Mouse (Mus musculus) liver, postnatal 0 days (tissue): ENCODE results near the gene Trim9. TPM values are rescaled to one million over a fixed set of nuclear protein-coding genes. Genes with fewer than 3 reads are reported as not detected.

Experiments used
- ATAC-seq: fragments of 200-750 bp; cut with Nextera tagmentation; 2 replicates; pipeline ENCODE4 v1.8.0; 2017; ENCODE audit warnings: mild to moderate bottlenecking, moderate library complexity
- DNase-seq: peaks from one replicate; pipeline ENCODE4 v3.0.0-alpha.2; 2016
- H3K27ac ChIP-seq: fragments of 300-500 bp; sonication (generic); 2 replicates; pipeline ENCODE4 v1.5.1; 2014; ENCODE audit warnings: antibody characterized with exemption, moderate library complexity, mild to moderate bottlenecking, low read depth
- H3K27me3 ChIP-seq: fragments of 300-500 bp; sonication (generic); 2 replicates; pipeline ENCODE4 v1.6.1; 2014; ENCODE audit warnings: low read length, control low read depth, mixed read lengths; ENCODE audit not compliant: insufficient read depth
- H3K36me3 ChIP-seq: fragments of 300-500 bp; sonication (generic); replicated peaks from 2 replicates; pipeline ENCODE4 v1.6.1; 2014; ENCODE audit warnings: mild to moderate bottlenecking, control low read depth, low read length, moderate library complexity, mixed read lengths; ENCODE audit not compliant: insufficient read depth
- H3K4me1 ChIP-seq: fragments of 300-500 bp; sonication (generic); 2 replicates; pipeline ENCODE4 v1.6.1; 2014; ENCODE audit warnings: antibody characterized with exemption, mild to moderate bottlenecking, control low read depth; ENCODE audit not compliant: insufficient read depth
- H3K4me2 ChIP-seq: fragments of 300-500 bp; sonication (generic); 2 replicates; pipeline ENCODE4 v1.6.1; 2014; ENCODE audit warnings: low read depth, mild to moderate bottlenecking, low read length, moderate library complexity, mixed read lengths
- H3K4me3 ChIP-seq: fragments of 300-500 bp; sonication (generic); 2 replicates; pipeline ENCODE4 v1.5.1; 2014; ENCODE audit warnings: low read depth, low read length
- H3K9ac ChIP-seq: fragments of 300-500 bp; sonication (generic); replicated peaks from 2 replicates; pipeline ENCODE4 v1.6.1; 2014; ENCODE audit warnings: mild to moderate bottlenecking, moderate library complexity
- H3K9me3 ChIP-seq: fragments of 300-500 bp; sonication (generic); 2 replicates; pipeline ENCODE4 v1.6.1; 2016; ENCODE audit warnings: mild to moderate bottlenecking, control low read depth, low read length, mixed read lengths
- CTCF ChIP-seq: sonication (generic); IDR thresholded peaks from 2 replicates; pipeline ENCODE4 v1.5.1; 2016; ENCODE audit warnings: antibody characterized with exemption, low read depth
- EP300 ChIP-seq: IDR thresholded peaks from 2 replicates; pipeline ENCODE4 v1.6.1; 2016; ENCODE audit warnings: antibody characterized with exemption, low read depth, mild to moderate bottlenecking
- WGBS: fragments of 180-500 bp; shearing (Covaris S2); extraction: QIAGEN DNeasy Blood & Tissue Kit; methylation state at CpG from one replicate; pipeline ENCODE4 v1.1.7; 2014; ENCODE audit not compliant: insufficient replicate concordance; 5-methylcytosine and 5-hydroxymethylcytosine counted together
- polyA plus RNA-seq: library from polyadenylated mRNA; unstranded; fragments of >200 nt; fragmentation: Nextera tagmentation; extraction: Ambion mirVana; gene quantifications from 2 replicates; pipeline ENCODE4 v1.2.1, GENCODE M21; 2015

The Trim9 gene
- polyA plus RNA-seq, 1 experiment from 2014 or later: 0.02 TPM

DNA sequence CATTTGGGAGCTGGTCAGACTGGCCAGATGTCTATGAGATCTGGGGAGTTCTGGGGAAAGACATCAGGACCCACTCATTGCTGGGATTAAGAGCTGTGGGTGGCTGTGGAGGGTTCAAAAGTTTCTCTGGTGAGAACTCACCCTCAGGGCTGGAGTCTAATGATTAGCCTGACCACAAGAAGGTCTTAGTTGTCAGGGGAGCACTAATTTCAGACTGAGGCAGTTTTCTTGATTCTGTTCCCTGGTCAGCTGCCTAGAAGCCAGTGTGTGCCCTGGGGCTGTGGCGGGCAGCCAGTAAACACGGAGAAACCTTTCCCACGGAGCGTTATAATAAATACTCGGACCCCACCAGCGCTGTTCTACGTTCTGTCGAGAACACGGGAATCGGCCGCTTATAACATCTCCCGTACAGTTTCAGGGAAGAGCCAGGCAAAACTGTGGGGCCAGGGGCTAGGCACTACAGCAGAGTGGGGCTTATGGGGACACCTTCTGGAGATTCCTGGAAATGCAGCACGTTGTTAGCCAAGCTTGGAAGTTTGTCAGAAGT lies 112.4 kb downstream of the Trim9 start:
- no peaks in the 10 kb centered on the region for H3K9me3 ChIP-seq
- DNase-seq (peak; percentile 80), ATAC-seq (peak; percentile 32; the same call in 1 of the 2 replicates)
- peaks cover 42% of the 10 kb centered on the region for H3K4me1 ChIP-seq
- H3K27ac ChIP-seq: peak overlapping the region; percentile 57
- H3K27me3 ChIP-seq: no peaks in the 10 kb centered on the region
- whole genome bisulfite sequencing: 10% methylated on average over 13 of the region's 13 CpGs
- peak overlapping the region; percentile 79 for H3K4me2 ChIP-seq
- peak overlapping the region; percentile 36 for H3K4me3 ChIP-seq
- peak; percentile 88 for TF ChIP-seq CTCF
- TF ChIP-seq EP300: no peak
- H3K36me3 ChIP-seq: no peaks in the 10 kb centered on the region
- H3K9ac ChIP-seq: peak overlapping the region; percentile 43

DNA sequence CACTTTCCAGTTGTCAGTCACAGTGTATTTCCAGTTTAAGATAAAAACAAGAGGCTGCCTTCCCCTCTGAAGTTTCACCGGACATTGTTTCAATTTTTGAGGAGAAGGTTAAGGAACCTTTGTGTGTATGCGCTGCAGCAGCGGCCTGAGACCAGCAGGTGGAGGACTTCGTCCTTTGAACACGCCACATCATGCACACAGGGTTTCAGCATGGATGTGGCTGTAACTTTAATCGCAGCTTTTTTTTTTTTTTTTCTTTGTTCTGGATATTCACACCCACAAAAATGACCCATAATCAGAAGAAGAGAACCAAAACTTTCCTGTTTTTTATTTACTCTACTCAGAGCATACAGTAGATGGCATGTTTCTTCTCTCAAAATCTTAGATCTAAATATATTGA lies 113.0 kb downstream of the Trim9 start:
- TF ChIP-seq EP300: no peak
- TF ChIP-seq CTCF: peak; percentile 82
- DNase-seq (peak; percentile 74), ATAC-seq (peak; percentile 59)
- WGBS: 8% methylated on average over 6 of the region's 6 CpGs
- H3K36me3 ChIP-seq: no peaks in the 10 kb centered on the region
- H3K4me3 ChIP-seq: 0 out of 2 replicates have a peak overlapping the region, but pooled peaks have one; percentile 10
- H3K4me1 ChIP-seq: peaks cover 48% of the 10 kb centered on the region
- H3K9ac ChIP-seq: no peak overlapping the region
- peak overlapping the region; percentile 79 for H3K4me2 ChIP-seq
- peak overlapping the region; percentile 75 for H3K27ac ChIP-seq
- H3K27me3 ChIP-seq: no peaks in the 10 kb centered on the region
- H3K9me3 ChIP-seq: no peaks in the 10 kb centered on the region

DNA sequence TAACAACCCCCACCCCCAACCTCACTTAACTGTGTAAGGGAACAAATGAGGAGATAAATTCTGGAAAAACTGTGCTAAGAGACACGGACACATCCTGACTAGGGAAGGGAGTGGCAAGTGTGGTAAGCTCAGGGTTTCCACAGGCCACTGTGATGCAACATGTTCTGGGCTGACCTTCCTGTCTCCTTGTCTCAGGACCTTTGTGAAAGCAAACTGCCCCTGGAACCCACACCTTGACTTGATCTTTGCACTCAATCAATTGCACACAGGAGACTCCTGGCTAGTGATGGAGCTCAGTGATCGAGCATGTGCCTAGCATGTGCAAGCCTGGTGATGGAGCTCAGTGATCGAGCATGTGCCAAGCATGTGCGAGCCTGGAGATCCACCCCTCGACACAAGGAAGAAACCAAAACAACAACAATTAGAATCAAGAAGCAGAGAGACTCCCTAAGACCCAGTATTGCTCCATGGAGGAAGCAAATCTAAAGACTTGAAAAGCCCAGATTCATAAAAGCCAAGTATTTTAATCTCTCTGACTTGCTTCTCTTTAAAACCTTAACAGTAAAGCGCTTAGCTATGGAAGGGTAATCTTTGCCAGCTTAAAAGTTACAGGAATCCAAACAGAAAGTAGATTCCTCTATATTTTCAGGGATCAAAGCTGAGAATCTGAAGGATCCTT lies 113.6 kb downstream of the Trim9 start:
- ATAC-seq (peak; percentile 79), DNase-seq (peak; percentile 72)
- H3K4me2 ChIP-seq: peak overlapping the region; percentile 45
- H3K9ac ChIP-seq: no peak overlapping the region
- TF ChIP-seq EP300 (peak; percentile 40; the same call in 1 of the 2 replicates), CTCF (no peak)
- 64% methylated on average over 6 of the region's 6 CpGs for WGBS
- H3K4me1 ChIP-seq: peaks cover 50% of the 10 kb centered on the region
- H3K27ac ChIP-seq: peak overlapping the region; percentile 75
- H3K27me3 ChIP-seq: no peaks in the 10 kb centered on the region
- no peaks in the 10 kb centered on the region for H3K9me3 ChIP-seq
- 0 out of 2 replicates have a peak overlapping the region, but pooled peaks have one; percentile 10 for H3K4me3 ChIP-seq
- no peaks in the 10 kb centered on the region for H3K36me3 ChIP-seq

DNA sequence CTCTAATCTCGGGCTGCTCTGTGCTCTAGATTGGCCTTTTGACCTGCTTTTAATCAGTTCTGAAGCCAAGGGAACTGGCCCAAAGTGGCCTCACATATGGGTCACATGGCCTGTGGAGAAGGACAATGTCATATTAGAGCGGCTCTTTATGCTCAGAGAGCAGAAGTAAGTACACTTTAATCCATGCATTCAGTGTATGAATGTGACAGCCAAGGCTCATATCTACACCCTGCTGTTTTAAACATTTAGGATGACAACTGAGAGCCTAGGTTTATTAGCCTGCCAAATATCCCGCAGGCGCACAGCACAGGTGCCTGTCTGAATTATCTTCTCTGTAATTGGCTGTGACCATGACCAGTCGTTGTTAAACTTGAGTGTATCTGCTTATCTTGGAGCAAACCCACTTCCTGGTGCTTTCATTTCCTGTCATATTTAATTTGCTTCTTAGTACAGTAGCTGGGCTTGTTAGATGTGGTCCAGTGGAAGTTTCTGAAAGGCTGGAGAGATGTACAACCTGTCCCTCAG lies 115.3 kb downstream of the Trim9 start:
- Histone ChIP-seq H3K9ac (no peak overlapping the region), H3K4me3 (no peak overlapping the region), H3K36me3 (no peaks in the 10 kb centered on the region), H3K27ac (peak overlapping the region; percentile 49; the same call in 1 of the 2 replicates), H3K4me1 (peaks cover 60% of the 10 kb centered on the region), H3K4me2 (peak overlapping the region; percentile 38; the same call in 1 of the 2 replicates), H3K27me3 (no peaks in the 10 kb centered on the region), H3K9me3 (no peaks in the 10 kb centered on the region)
- ATAC-seq (no peak), DNase-seq (no peak)
- 24% methylated on average over 5 of the region's 5 CpGs for WGBS
- no peak for TF ChIP-seq EP300

DNA sequence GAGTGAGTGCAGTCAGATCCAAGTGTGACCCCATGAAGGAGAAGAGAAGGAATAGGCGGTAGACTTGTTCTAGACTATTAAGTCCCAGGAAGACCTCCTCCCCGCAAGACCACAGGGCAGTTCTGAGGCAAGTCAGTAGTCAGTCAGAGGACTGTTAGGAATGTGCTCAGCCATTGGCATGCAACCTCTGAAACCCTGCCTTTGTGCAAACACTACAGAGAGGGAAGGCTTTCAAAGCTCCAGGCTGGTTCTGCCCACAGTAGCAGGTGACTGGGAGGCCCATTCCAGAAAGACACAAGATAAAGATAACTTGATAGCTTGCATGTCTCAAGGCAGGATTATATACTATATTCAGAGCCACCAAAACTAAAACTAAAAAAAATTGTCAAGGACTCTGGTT lies 116.1 kb downstream of the Trim9 start, which contains the start of gene Pygl:
TSS of gene Pygl (minus strand) at position 195 of the 400 bp plus-strand sequence.
- H3K4me2 ChIP-seq: peak within 1 kb of the TSS; percentile 38; the same call in 1 of the 2 replicates
- ATAC-seq: no peak

DNA sequence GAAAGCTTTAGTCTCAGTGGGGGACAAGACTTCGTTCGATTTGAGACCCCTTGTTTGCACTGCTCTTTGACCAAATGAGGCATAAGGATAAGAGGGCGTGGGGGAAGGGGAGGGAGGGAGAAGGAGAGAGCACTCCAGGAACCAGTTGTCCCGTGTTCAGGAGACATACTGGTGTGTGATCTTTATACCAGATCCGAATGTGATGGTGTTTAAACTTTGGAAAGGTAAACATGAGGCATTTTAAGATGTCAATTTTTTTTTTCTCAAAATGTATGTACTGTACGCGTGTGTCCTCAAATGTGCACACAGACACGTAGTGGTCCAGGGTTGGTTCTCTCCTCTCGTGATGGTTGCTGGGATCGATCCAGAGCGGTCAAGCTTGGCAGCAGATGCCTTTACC lies 119.3 kb downstream of the Trim9 start:
- WGBS: 51% methylated on average over 11 of the region's 11 CpGs
- peak; percentile 11; the same call in 1 of the 2 replicates for ATAC-seq
- peak overlapping the region; percentile 91 for H3K27ac ChIP-seq

More for the DNA sequence above, 116.1 kb downstream of the Trim9 start, which contains the start of gene Pygl:
- Histone ChIP-seq H3K27ac (peak within 1 kb of the TSS; percentile 49), H3K4me3 (no peak within 1 kb of the TSS), H3K9ac (no peak within 1 kb of the TSS), H3K4me1 (peaks cover 68% of the 10 kb centered on the region), H3K36me3 (no peaks in the 10 kb centered on the region), H3K27me3 (no peaks in the 10 kb centered on the region), H3K9me3 (no peaks in the 10 kb centered on the region)
- TF ChIP-seq CTCF: no peak
- no peak for DNase-seq
- 77% methylated on average over 2 of the region's 2 CpGs for WGBS

More for the DNA sequence above, 119.3 kb downstream of the Trim9 start:
- Histone ChIP-seq H3K4me1 (peaks cover 55% of the 10 kb centered on the region), H3K9me3 (no peaks in the 10 kb centered on the region), H3K9ac (peak overlapping the region; percentile 63), H3K4me3 (peak overlapping the region; percentile 78), H3K4me2 (peak overlapping the region; percentile 81), H3K27me3 (no peaks in the 10 kb centered on the region), H3K36me3 (no peaks in the 10 kb centered on the region; the same call in 1 of the 2 replicates)
- DNase-seq: no peak
- no peak for TF ChIP-seq CTCF
- TF ChIP-seq EP300: no peak
